Mouse (Mus musculus) kidney, postnatal 0 days (tissue): Measurements from ENCODE around the gene Pcnt. TPM values are rescaled to one million over a fixed set of nuclear protein-coding genes. Genes with fewer than 3 reads are reported as not detected.

Experiments used
- ATAC-seq: fragments of 200-750 bp; cut with Nextera tagmentation; replicated peaks from 2 replicates; pipeline ENCODE4 v1.8.0; 2017; ENCODE audit warnings: low read depth, moderate number of reproducible peaks, moderate TSS enrichment, moderate library complexity; ENCODE audit not compliant: low FRiP score
- DNase-seq: peaks from one replicate; pipeline ENCODE4 v3.0.0-alpha.2; 2016; ENCODE audit warnings: low spot score
- H3K27ac ChIP-seq: fragments of 300-500 bp; sonication (generic); 2 replicates; pipeline ENCODE4 v1.5.1; 2014; ENCODE audit warnings: mild to moderate bottlenecking
- H3K27me3 ChIP-seq: fragments of 300-500 bp; sonication (generic); 2 replicates; pipeline ENCODE4 v1.6.1; 2014; ENCODE audit warnings: low read length, mixed read lengths; ENCODE audit not compliant: insufficient read depth
- H3K36me3 ChIP-seq: fragments of 300-500 bp; sonication (generic); 2 replicates; pipeline ENCODE4 v1.6.1; 2014; ENCODE audit warnings: low read length, mixed read lengths; ENCODE audit not compliant: insufficient read depth
- H3K4me1 ChIP-seq: fragments of 300-500 bp; sonication (generic); replicated peaks from 2 replicates; pipeline ENCODE4 v1.6.1; 2014; ENCODE audit warnings: antibody characterized with exemption, low read length, mixed read lengths; ENCODE audit not compliant: insufficient read depth
- H3K4me2 ChIP-seq: fragments of 300-500 bp; sonication (generic); 2 replicates; pipeline ENCODE4 v1.6.1; 2014; ENCODE audit warnings: mild to moderate bottlenecking, low read length, moderate library complexity, mixed read lengths
- H3K4me3 ChIP-seq: fragments of 300-500 bp; sonication (generic); replicated peaks from 2 replicates; pipeline ENCODE4 v1.5.1; 2014; ENCODE audit warnings: low read depth, low read length
- H3K9ac ChIP-seq: fragments of 300-500 bp; sonication (generic); 2 replicates; pipeline ENCODE4 v1.6.1; 2014; ENCODE audit warnings: low read depth, low read length
- H3K9me3 ChIP-seq: fragments of 300-500 bp; sonication (generic); replicated peaks from 2 replicates; pipeline ENCODE4 v1.6.1; 2016; ENCODE audit warnings: low read length, inconsistent platforms, mixed read lengths
- CTCF ChIP-seq: IDR thresholded peaks from 2 replicates; pipeline ENCODE4 v1.5.1; 2016; ENCODE audit warnings: antibody characterized with exemption, low read depth, mild to moderate bottlenecking, moderate library complexity
- WGBS: fragments of 180-500 bp; shearing (Covaris S2); extraction: QIAGEN DNeasy Blood & Tissue Kit; methylation state at CpG from one replicate; pipeline ENCODE4 v1.1.7; 2014; 5-methylcytosine and 5-hydroxymethylcytosine counted together
- polyA plus RNA-seq: library from polyadenylated mRNA; unstranded; fragments of >200 nt; fragmentation: Nextera tagmentation; extraction: Ambion mirVana; gene quantifications from 2 replicates; pipeline ENCODE4 v1.2.1, GENCODE M21; 2015

Pcnt gene
- polyA plus RNA-seq, 1 experiment from 2014 or later: 8.2 TPM

- H3K27me3 ChIP-seq: no peaks in the 10 kb centered on the region
- no peak overlapping the region for H3K4me3 ChIP-seq
- no peak overlapping the region for H3K27ac ChIP-seq
- H3K4me2 ChIP-seq: no peak overlapping the region
- no peaks in the 10 kb centered on the region for H3K36me3 ChIP-seq
- ATAC-seq (no peak), DNase-seq (no peak)
- no peak overlapping the region for H3K9ac ChIP-seq
- no peaks in the 10 kb centered on the region for H3K9me3 ChIP-seq
- no peak for TF ChIP-seq CTCF
- H3K4me1 ChIP-seq: no peaks in the 10 kb centered on the region
- 89% methylated on average over 2 of the region's 2 CpGs for WGBS
Measured at GRCm38 (mm10) chr10:76332040-76332439, 110.5 kb downstream of the Pcnt start.

- no peak overlapping the region for H3K27ac ChIP-seq
- 86% methylated on average over 4 of the region's 4 CpGs for WGBS
- ATAC-seq (no peak), DNase-seq (no peak)
- H3K4me2 ChIP-seq: no peak overlapping the region
- no peak for TF ChIP-seq CTCF
- H3K4me1 ChIP-seq: no peaks in the 10 kb centered on the region
- H3K9ac ChIP-seq: no peak overlapping the region
- H3K4me3 ChIP-seq: no peak overlapping the region
- H3K36me3 ChIP-seq: no peaks in the 10 kb centered on the region
- no peaks in the 10 kb centered on the region for H3K27me3 ChIP-seq
- H3K9me3 ChIP-seq: no peaks in the 10 kb centered on the region
Measured at GRCm38 (mm10) chr10:76329093-76329492, 113.5 kb downstream of the Pcnt start.

GRCm38 (mm10) chr10:76328574-76328973, 114.0 kb downstream of the Pcnt start:
- no peak for DNase-seq
- Histone ChIP-seq H3K27ac (no peak overlapping the region), H3K9ac (no peak overlapping the region), H3K9me3 (no peaks in the 10 kb centered on the region), H3K4me3 (no peak overlapping the region), H3K4me1 (no peaks in the 10 kb centered on the region), H3K36me3 (no peaks in the 10 kb centered on the region), H3K4me2 (no peak overlapping the region), H3K27me3 (no peaks in the 10 kb centered on the region)
- no peak for ATAC-seq
- 86% methylated on average over 3 of the region's 3 CpGs for whole genome bisulfite sequencing
- TF ChIP-seq CTCF: no peak

GRCm38 (mm10) chr10:76326304-76327006, 116.1 kb downstream of the Pcnt start:
- Histone ChIP-seq H3K4me2 (no peak overlapping the region), H3K36me3 (no peaks in the 10 kb centered on the region), H3K9ac (no peak overlapping the region), H3K4me1 (no peaks in the 10 kb centered on the region), H3K27ac (no peak overlapping the region), H3K27me3 (no peaks in the 10 kb centered on the region), H3K4me3 (no peak overlapping the region), H3K9me3 (no peaks in the 10 kb centered on the region)
- peak; percentile 70; the same call in 1 of the 2 replicates for TF ChIP-seq CTCF
- ATAC-seq (no peak), DNase-seq (peak; percentile 69)
- WGBS: 67% methylated on average over 6 of the region's 6 CpGs

- ATAC-seq: no peak
- Histone ChIP-seq H3K4me3 (no peak overlapping the region), H3K27ac (no peak overlapping the region), H3K27me3 (no peaks in the 10 kb centered on the region), H3K9ac (no peak overlapping the region), H3K36me3 (peaks cover 25% of the 10 kb centered on the region; the same call in 1 of the 2 replicates), H3K9me3 (no peaks in the 10 kb centered on the region), H3K4me2 (no peak overlapping the region), H3K4me1 (no peaks in the 10 kb centered on the region)
- no peak for DNase-seq
- TF ChIP-seq CTCF: no peak
- 73% methylated on average over 12 of the region's 12 CpGs for WGBS
Measured at GRCm38 (mm10) chr10:76317623-76318022, 125.0 kb downstream of the Pcnt start.

GRCm38 (mm10) chr10:76316194-76316593, 126.4 kb downstream of the Pcnt start:
- Histone ChIP-seq H3K27ac (no peak overlapping the region), H3K9me3 (no peaks in the 10 kb centered on the region), H3K9ac (no peak overlapping the region), H3K4me2 (no peak overlapping the region), H3K36me3 (peaks cover 29% of the 10 kb centered on the region), H3K4me1 (no peaks in the 10 kb centered on the region), H3K4me3 (no peak overlapping the region), H3K27me3 (no peaks in the 10 kb centered on the region)
- TF ChIP-seq CTCF: no peak
- ATAC-seq (no peak), DNase-seq (no peak)
- WGBS: 48% methylated on average over 7 of the region's 7 CpGs

- no peak for TF ChIP-seq CTCF
- WGBS: 87% methylated on average over 9 of the region's 9 CpGs
- ATAC-seq: no peak
- H3K4me1 ChIP-seq: no peaks in the 10 kb centered on the region
- no peak for DNase-seq
- H3K27me3 ChIP-seq: no peaks in the 10 kb centered on the region
- peaks cover 25% of the 10 kb centered on the region; the same call in 1 of the 2 replicates for H3K36me3 ChIP-seq
- no peak overlapping the region for H3K9ac ChIP-seq
- H3K4me3 ChIP-seq: no peak overlapping the region
- no peaks in the 10 kb centered on the region for H3K9me3 ChIP-seq
- H3K27ac ChIP-seq: no peak overlapping the region
- no peak overlapping the region for H3K4me2 ChIP-seq
Measured at GRCm38 (mm10) chr10:76306738-76307137, 135.8 kb downstream of the Pcnt start.

Other genes starting within 250 kb of the Pcnt start
- gene Prmt2, start 204.9 kb downstream of the Pcnt start, polyA plus RNA-seq: 38.0 and 44.1 TPM in 2 replicates
- gene S100b, start 188.9 kb downstream of the Pcnt start, polyA plus RNA-seq: 0.42 and 0.45 TPM in 2 replicates
- 7.6 and 8.2 TPM in 2 replicates for gene Dip2a, start 97.5 kb downstream of the Pcnt start, polyA plus RNA-seq
- gene AC141477.1, start 2.3 kb downstream of the Pcnt start, polyA plus RNA-seq: not detected in 2 replicates
- not detected in 2 replicates for gene 2610028H24Rik, start 6.3 kb upstream of the Pcnt start, polyA plus RNA-seq
- gene Mcm3ap, start 26.1 kb upstream of the Pcnt start, polyA plus RNA-seq: 41.6 and 45.9 TPM in 2 replicates
- gene Ybey, start 26.3 kb upstream of the Pcnt start, polyA plus RNA-seq: 5.4 and 5.9 TPM in 2 replicates
- 13.0 and 16.6 TPM in 2 replicates for gene Lss, start 88.8 kb upstream of the Pcnt start, polyA plus RNA-seq
- not detected in 2 replicates for gene Spatc1l, start 119.5 kb upstream of the Pcnt start, polyA plus RNA-seq
- 0.20 and 0.38 TPM in 2 replicates for gene Ftcd, start 132.9 kb upstream of the Pcnt start, polyA plus RNA-seq
- gene Col6a2, start 180.8 kb upstream of the Pcnt start, polyA plus RNA-seq: 63.9 and 64.2 TPM in 2 replicates